Mouse (Mus musculus) cerebellum, adult 11-12 months (tissue): ENCODE measurements around the gene Soga3.

Experiments
- DNase-seq: peaks from one replicate; pipeline ENCODE4 v3.0.0; 2022

The Soga3 gene

DNA sequence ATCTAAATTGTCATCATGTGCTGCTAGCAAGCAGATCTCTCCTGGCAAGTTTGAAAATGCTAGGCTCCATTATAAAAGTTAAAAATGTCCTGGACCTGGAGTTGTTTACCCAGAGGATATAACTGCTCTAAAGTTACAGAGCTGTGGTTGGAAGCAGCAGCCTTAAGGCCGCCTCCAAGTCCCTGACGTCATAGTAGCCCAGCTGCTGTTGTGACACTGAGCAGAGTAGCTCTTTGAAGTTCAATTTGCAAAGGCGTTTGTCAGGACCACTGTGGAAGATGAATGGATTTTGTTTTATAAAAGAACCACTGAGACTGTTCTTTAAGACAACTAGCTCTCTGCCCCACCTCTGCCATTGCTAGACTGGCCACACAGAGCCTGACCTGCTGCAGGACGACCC is 67.8 kb downstream of the Soga3 start, which contains the start of gene 9330159F19Rik:
Gene 9330159F19Rik (plus strand): TSS at position 154 of the 400 bp plus-strand sequence.
- DNase-seq = no peak

DNA sequence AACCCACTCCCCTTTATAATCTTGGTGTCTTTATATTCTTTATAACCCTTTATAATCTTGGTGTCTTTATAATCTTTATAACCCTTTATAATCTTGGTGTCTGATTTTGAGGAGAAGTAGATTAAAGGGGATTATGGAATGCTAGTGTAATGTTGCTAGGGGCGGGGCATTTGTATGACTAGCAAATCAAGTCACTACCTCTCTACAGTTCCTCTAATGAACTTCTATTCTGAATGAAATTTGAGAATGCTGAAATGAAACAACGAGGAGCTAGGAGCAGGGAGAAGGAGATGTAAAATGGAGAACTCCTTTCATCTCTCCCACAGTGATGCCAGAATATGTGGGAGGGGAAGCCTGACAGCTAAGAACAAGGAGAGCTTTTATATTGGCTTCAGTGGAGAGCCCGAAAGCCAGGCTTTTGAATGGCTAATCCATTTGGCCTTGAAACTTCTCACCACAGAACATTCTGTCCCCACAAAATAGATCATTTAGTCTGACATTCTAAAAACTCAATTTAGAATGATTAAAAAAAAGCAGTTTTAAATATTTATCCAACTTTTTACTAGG is 70.0 kb downstream of the Soga3 start:
- DNase-seq = no peak

DNA sequence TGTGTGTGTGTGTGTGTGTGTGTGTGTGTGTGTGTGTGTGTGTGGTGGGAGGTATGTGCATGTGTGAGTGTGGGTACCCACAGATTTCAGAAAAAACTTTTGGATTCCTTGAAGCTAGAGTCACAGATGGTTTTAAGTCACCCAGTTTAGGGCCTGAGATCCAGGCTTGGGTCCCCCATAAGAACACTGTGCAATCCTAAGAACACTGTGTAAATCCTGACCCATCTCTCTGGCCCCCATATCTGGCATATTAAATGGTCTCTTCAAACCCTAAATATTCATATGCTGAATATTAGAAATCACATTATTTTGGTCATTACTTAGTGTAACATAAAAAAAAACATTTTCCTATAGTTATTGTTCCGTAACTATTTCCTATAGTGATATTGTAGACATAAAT is 73.3 kb downstream of the Soga3 start:
- no peak for DNase-seq

DNA sequence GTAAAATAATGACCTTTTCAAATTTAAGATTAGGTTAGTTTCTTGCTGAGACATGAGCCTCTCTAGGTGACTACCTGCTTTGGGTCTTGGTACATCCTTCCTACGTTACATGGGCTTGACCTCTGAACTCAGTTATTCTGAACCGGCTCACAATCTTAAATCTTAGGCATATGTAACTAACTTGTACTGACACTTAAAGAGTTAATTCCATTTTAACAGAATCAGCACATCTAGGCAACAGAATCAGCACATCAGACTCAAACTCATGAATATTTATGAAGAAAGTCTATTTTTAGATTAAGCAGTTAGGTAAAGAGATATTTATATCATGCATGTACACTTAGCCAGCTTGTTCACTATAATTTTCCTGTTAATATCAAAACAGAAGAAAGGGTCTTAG is 73.8 kb downstream of the Soga3 start:
- DNase-seq = no peak

DNA sequence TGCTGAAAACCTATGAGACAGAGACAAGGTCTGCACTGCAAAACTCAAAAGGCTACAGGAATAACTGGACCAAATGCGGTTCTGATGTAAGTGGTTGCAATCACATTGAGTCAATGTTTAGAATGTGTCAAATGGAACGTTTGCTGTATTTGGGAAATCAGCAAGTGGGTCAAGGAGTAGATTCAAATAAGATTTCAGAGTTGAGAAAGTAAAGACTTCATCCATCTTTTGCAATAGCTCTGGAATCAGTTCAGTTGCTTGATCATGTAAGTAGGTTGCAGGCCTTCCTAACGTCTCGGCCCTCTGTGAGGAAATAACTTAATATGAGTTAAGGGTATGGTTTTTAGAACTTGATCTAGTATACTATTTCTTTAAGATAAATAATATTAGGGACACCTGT is 81.7 kb downstream of the Soga3 start:
- no peak for DNase-seq

DNA sequence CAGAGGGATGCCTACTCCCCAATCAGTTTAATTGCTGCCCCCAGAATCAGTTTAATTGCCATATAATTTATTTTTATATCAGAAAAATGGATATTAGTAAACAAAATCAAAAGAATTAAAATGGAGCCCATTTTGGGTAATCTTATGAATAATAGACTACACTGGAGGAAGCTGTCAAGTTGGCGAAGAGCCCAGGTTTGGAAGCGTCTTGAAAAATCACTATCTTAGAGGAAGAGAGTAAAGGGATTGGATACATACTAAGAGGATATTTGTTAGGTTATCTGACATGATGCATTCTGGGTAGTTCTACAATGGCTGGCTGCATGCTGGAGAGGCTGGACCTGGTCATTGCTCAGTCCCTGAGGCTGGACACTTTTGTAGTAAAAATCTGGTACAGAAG is 87.6 kb downstream of the Soga3 start:
- DNase-seq = no peak
